In genomic region chr5:110646377-110646776, GRCm38 (mm10) we compare ENCODE assay signal across 19 mouse cellular contexts. TPM values are rescaled to one million over a fixed set of nuclear protein-coding genes. Genes with fewer than 3 reads are reported as not detected.
DNase-seq lines count a peak whose midpoint lies in the region; ATAC-seq and TF ChIP-seq lines count a peak whose summit lies in the region.
"Had no signal": no experiment of that assay in that cellular context is flagged by ENCODE, and none has a peak within 500 bp of the region (broad histone marks: within the 10 kb centered on the region; RNA-seq: fewer than 3 reads in every experiment).

No protein-coding gene starts in this region.

- H3K36me3 ChIP-seq in liver, embryonic 12.5 days, result peaks cover 71% of the 10 kb centered on the region
- peaks cover 26% of the 10 kb centered on the region for H3K36me3 ChIP-seq in liver, embryonic 16.5 days (ENCODE audit: control insufficient read depth, insufficient read depth)

- DNase-seq in c-Kit-positive CD71-positive TER-119-positive erythroid progenitor cells, embryonic 14.5 days (ENCODE audit: low spot score), result peak; percentile 62
- DNase-seq in gastrocnemius, adult 2 months, result no peak
- no peak for DNase-seq in thymus, postnatal 14 days
- no peak for DNase-seq in ovary, adult 18-20 months (ENCODE audit: low spot score)
- no peak for DNase-seq in natural killer cell, adult 2 months (ENCODE audit: low spot score in 2 of 2)
- DNase-seq: adrenal gland, adult 8-10 months; adrenal gland, postnatal 36 days; cerebellum, adult 18-20 months; cerebellum, postnatal 10 days; gastrocnemius, postnatal 10 days; heart, adult 18-20 months; heart, postnatal 10 days; heart, postnatal 4 days had no signal

- H3K9ac ChIP-seq in liver, embryonic 12.5 days, result 0 out of 2 replicates have a peak overlapping the region, but pooled peaks have one; percentile 24
- no peak overlapping the region for H3K9ac ChIP-seq in liver, embryonic 16.5 days (ENCODE audit: low read depth, low read length)
- H3K9ac ChIP-seq: hindbrain, embryonic 12.5 days had no signal

- H3K4me1 ChIP-seq in liver, embryonic 12.5 days, result peaks cover 26% of the 10 kb centered on the region
- H3K4me1 ChIP-seq in liver, embryonic 16.5 days (ENCODE audit: control insufficient read depth, low read depth, low read length), result no peaks in the 10 kb centered on the region; the same call in 1 of the 2 replicates
- H3K4me1 ChIP-seq: embryonic facial prominence, embryonic 10.5 days; heart, embryonic 10.5 days; hindbrain, embryonic 12.5 days had no signal

- peak overlapping the region; percentile 77 for H3K27ac ChIP-seq in liver, embryonic 12.5 days
- H3K27ac ChIP-seq in liver, embryonic 16.5 days (ENCODE audit: low read length), result no peak overlapping the region
- no peak overlapping the region for H3K27ac ChIP-seq in gastrocnemius, adult 2 months
- H3K27ac ChIP-seq: embryonic facial prominence, embryonic 10.5 days; heart, embryonic 10.5 days; hindbrain, embryonic 12.5 days had no signal

- peak overlapping the region; percentile 23 for H3K4me2 ChIP-seq in liver, embryonic 12.5 days
- H3K4me2 ChIP-seq in liver, embryonic 16.5 days (ENCODE audit: low read depth, low read length), result no peak overlapping the region
- H3K4me2 ChIP-seq: hindbrain, embryonic 12.5 days had no signal

- H3K4me3 ChIP-seq in liver, embryonic 12.5 days, result no peak overlapping the region
- H3K4me3 ChIP-seq in liver, embryonic 16.5 days (ENCODE audit: low read depth, low read length), result no peak overlapping the region
- no peak overlapping the region for H3K4me3 ChIP-seq in gastrocnemius, adult 2 months
- H3K4me3 ChIP-seq: embryonic facial prominence, embryonic 10.5 days; heart, embryonic 10.5 days; hindbrain, embryonic 12.5 days had no signal

- peak; percentile 89 for ATAC-seq in liver, embryonic 12.5 days
- ATAC-seq in liver, embryonic 16.5 days (ENCODE audit: low read depth), result peak; percentile 91
- ATAC-seq: forebrain, embryonic 14.5 days had no signal

- H3K27me3 ChIP-seq in liver, embryonic 12.5 days (replicated peaks), result no peaks in the 10 kb centered on the region
- H3K27me3 ChIP-seq in liver, embryonic 16.5 days (ENCODE audit: control insufficient read depth, insufficient read depth, low read depth, low read length), result no peaks in the 10 kb centered on the region
- H3K27me3 ChIP-seq: hindbrain, embryonic 12.5 days had no signal

- no peak for TF ChIP-seq CTCF in gastrocnemius, adult 2 months (IDR thresholded peaks at IDR 0.05)

- H3K9me3 ChIP-seq in liver, embryonic 12.5 days (replicated peaks), result peaks cover 9% of the 10 kb centered on the region
- no peaks in the 10 kb centered on the region for H3K9me3 ChIP-seq in liver, embryonic 16.5 days (replicated peaks; ENCODE audit: control insufficient read depth, low read length)
- H3K9me3 ChIP-seq: embryonic facial prominence, embryonic 10.5 days; heart, embryonic 10.5 days; hindbrain, embryonic 12.5 days had no signal

- intact Hi-C loops in gastrocnemius, adult 2 months (cut with DNase I), result no loop called here

RNA-seq across cellular contexts. Expression of gene Noc4l, which starts 6.8 kb away (rescaled TPM):
- polyA plus RNA-seq in liver, embryonic 12.5 days (2016; fragmentation: Nextera tagmentation; extraction: Ambion mirVana), result 88.5 and 92.4 TPM in 2 replicates
- polyA plus RNA-seq in liver, embryonic 16.5 days (2015; fragmentation: Nextera tagmentation; extraction: Ambion mirVana), result 32.7 and 34.3 TPM in 2 replicates
- 10 to 100 TPM; 15.1 to 15.6 TPM for total RNA-seq in gastrocnemius, adult 2 months (2021)

RNA-seq across cellular contexts. Expression of gene Ddx51, which starts 6.9 kb away (rescaled TPM):
- polyA plus RNA-seq in liver, embryonic 12.5 days (2016; fragmentation: Nextera tagmentation; extraction: Ambion mirVana), result 30.2 and 36.3 TPM in 2 replicates
- polyA plus RNA-seq in liver, embryonic 16.5 days (2015; fragmentation: Nextera tagmentation; extraction: Ambion mirVana), result 6.4 and 7.5 TPM in 2 replicates
- 1 to 10 TPM; 7.3 to 9.4 TPM for total RNA-seq in gastrocnemius, adult 2 months (2021)
